19 mouse cellular contexts compared by ENCODE assay signal in genomic region chr3:49520088-49520487, GRCm38 (mm10).
"Had no signal": no experiment of that assay in that cellular context is flagged by ENCODE, and none has a peak within 500 bp of the region (broad histone marks: within the 10 kb centered on the region; RNA-seq: fewer than 3 reads in every experiment).

No protein-coding gene starts in this region.

- DNase-seq: lung, embryonic 14.5 days; lung, postnatal 10 days; lung, postnatal 4 days; retina, postnatal 1 day; right cerebral cortex, adult 18-20 months; right cerebral cortex, postnatal 25 days; right cerebral cortex, postnatal 4 days; spleen, adult 18-20 months; thymus, adult 2 months; thymus, postnatal 25 days; thymus, postnatal 4 days had no signal

- H3K4me2 ChIP-seq: lung, embryonic 14.5 days; midbrain, embryonic 12.5 days; neural tube, embryonic 13.5 days; neural tube, embryonic 15.5 days; stomach, embryonic 15.5 days had no signal

- H3K4me3 ChIP-seq: midbrain, embryonic 10.5 days; midbrain, embryonic 12.5 days; myocyte; neural tube, embryonic 13.5 days; neural tube, embryonic 15.5 days; stomach, embryonic 15.5 days had no signal

- H3K4me1 ChIP-seq: midbrain, embryonic 10.5 days; midbrain, embryonic 12.5 days; neural tube, embryonic 13.5 days; neural tube, embryonic 15.5 days; stomach, embryonic 15.5 days had no signal

- H3K36me3 ChIP-seq: midbrain, embryonic 10.5 days; midbrain, embryonic 12.5 days; neural tube, embryonic 13.5 days; neural tube, embryonic 15.5 days; stomach, embryonic 15.5 days had no signal

- H3K27ac ChIP-seq: midbrain, embryonic 10.5 days; midbrain, embryonic 12.5 days; neural tube, embryonic 13.5 days; neural tube, embryonic 15.5 days; stomach, embryonic 15.5 days; stomach, postnatal 0 days had no signal

- H3K27me3 ChIP-seq: midbrain, embryonic 12.5 days; neural tube, embryonic 13.5 days; neural tube, embryonic 15.5 days; stomach, embryonic 15.5 days had no signal

- ATAC-seq: midbrain, embryonic 16.5 days had no signal

- H3K9me3 ChIP-seq: midbrain, embryonic 10.5 days; midbrain, embryonic 12.5 days; neural tube, embryonic 13.5 days; neural tube, embryonic 15.5 days; stomach, embryonic 15.5 days had no signal

- H3K9ac ChIP-seq: lung, embryonic 14.5 days; midbrain, embryonic 12.5 days; neural tube, embryonic 13.5 days; neural tube, embryonic 15.5 days; stomach, embryonic 15.5 days had no signal
